Comparison of ENCODE assay signal across 18 mouse cellular contexts in genomic region chr11:19747973-19748559, GRCm38 (mm10).
DNase-seq lines count a peak whose midpoint lies in the region; ATAC-seq and TF ChIP-seq lines count a peak whose summit lies in the region.
"Had no signal": no experiment of that assay in that cellular context is flagged by ENCODE, and none has a peak within 500 bp of the region (broad histone marks: within the 10 kb centered on the region; RNA-seq: fewer than 3 reads in every experiment).

No protein-coding gene starts in this region.

- no peaks in the 10 kb centered on the region for H3K79me2 ChIP-seq in heart, adult 2 months (replicated peaks; ENCODE audit: control insufficient read depth, insufficient read depth, low read length)

- H3K9ac ChIP-seq in heart, embryonic 13.5 days: no peak overlapping the region
- no peak overlapping the region for H3K9ac ChIP-seq in heart, adult 2 months (ENCODE audit: low read depth, low read length)
- H3K9ac ChIP-seq in midbrain, embryonic 16.5 days (ENCODE audit: low read depth, low read length): no peak overlapping the region
- H3K9ac ChIP-seq: embryonic facial prominence, embryonic 13.5 days; neural tube, embryonic 12.5 days; stomach, embryonic 15.5 days had no signal

- intact Hi-C loops in heart, adult 2 months (cut with DNase I): no loop called here

- no peak for TF ChIP-seq CTCF in heart, adult 2 months (IDR thresholded peaks at IDR 0.05)

- TF ChIP-seq POLR2A in heart, adult 2 months (IDR thresholded peaks at IDR 0.05; ENCODE audit: insufficient read depth, low read depth, low read length): no peak

- WGBS in heart, embryonic 13.5 days: 55% methylated on average over 14 of the region's 14 CpGs
- whole genome bisulfite sequencing in heart, adult 2 months: 51% methylated on average over 14 of the region's 14 CpGs
- 67% methylated on average over 14 of the region's 14 CpGs for WGBS in midbrain, embryonic 10.5 days
- WGBS in midbrain, embryonic 16.5 days: 75% methylated on average over 14 of the region's 14 CpGs

- peak overlapping the region; percentile 39; the same call in 1 of the 2 replicates for H3K27ac ChIP-seq in heart, embryonic 13.5 days (replicated peaks)
- H3K27ac ChIP-seq in heart, adult 2 months: no peak overlapping the region
- H3K27ac ChIP-seq in midbrain, embryonic 10.5 days (replicated peaks): no peak overlapping the region
- no peak overlapping the region for H3K27ac ChIP-seq in midbrain, embryonic 16.5 days (ENCODE audit: low read length)
- H3K27ac ChIP-seq: embryonic facial prominence, embryonic 13.5 days; neural tube, embryonic 12.5 days; stomach, embryonic 15.5 days had no signal

- no peak overlapping the region for H3K4me3 ChIP-seq in heart, embryonic 13.5 days
- H3K4me3 ChIP-seq in heart, adult 2 months: no peak overlapping the region
- no peak overlapping the region for H3K4me3 ChIP-seq in midbrain, embryonic 10.5 days
- H3K4me3 ChIP-seq in midbrain, embryonic 16.5 days (ENCODE audit: low read depth, low read length): no peak overlapping the region
- H3K4me3 ChIP-seq: embryonic facial prominence, embryonic 13.5 days; neural tube, embryonic 12.5 days; stomach, embryonic 15.5 days had no signal

- no peaks in the 10 kb centered on the region for H3K27me3 ChIP-seq in heart, embryonic 13.5 days (replicated peaks)
- H3K27me3 ChIP-seq in heart, adult 2 months (ENCODE audit: control insufficient read depth, insufficient read depth, low read length): no peaks in the 10 kb centered on the region
- no peaks in the 10 kb centered on the region for H3K27me3 ChIP-seq in midbrain, embryonic 10.5 days (ENCODE audit: low read depth, poor library complexity, severe bottlenecking)
- no peaks in the 10 kb centered on the region for H3K27me3 ChIP-seq in midbrain, embryonic 16.5 days (ENCODE audit: control insufficient read depth, insufficient read depth, low read depth, low read length)
- H3K27me3 ChIP-seq: embryonic facial prominence, embryonic 13.5 days; neural tube, embryonic 12.5 days; stomach, embryonic 15.5 days had no signal

- ATAC-seq in heart, embryonic 13.5 days (ENCODE audit: extremely low read depth, insufficient number of reproducible peaks, low FRiP score, low TSS enrichment): no peak
- no peak for ATAC-seq in midbrain, embryonic 16.5 days
- ATAC-seq in CD4-positive, CD25-positive, alpha-beta regulatory T cell, adult 4 months: no peak
- ATAC-seq: forebrain, embryonic 16.5 days had no signal

- no peak for TF ChIP-seq EP300 in heart, adult 2 months (IDR thresholded peaks at IDR 0.05; ENCODE audit: insufficient read depth, low read depth, low read length)

- peaks cover 13% of the 10 kb centered on the region for H3K4me1 ChIP-seq in heart, embryonic 13.5 days
- no peaks in the 10 kb centered on the region; the same call in 1 of the 2 replicates for H3K4me1 ChIP-seq in heart, adult 2 months (ENCODE audit: control insufficient read depth, insufficient read depth, low read length)
- H3K4me1 ChIP-seq in midbrain, embryonic 10.5 days: peaks cover 9% of the 10 kb centered on the region
- H3K4me1 ChIP-seq in midbrain, embryonic 16.5 days (ENCODE audit: control insufficient read depth, insufficient read depth, low read length): no peaks in the 10 kb centered on the region; the same call in 1 of the 2 replicates
- H3K4me1 ChIP-seq: neural tube, embryonic 12.5 days had no signal

- no peak overlapping the region for H3K4me2 ChIP-seq in heart, embryonic 13.5 days
- no peak overlapping the region for H3K4me2 ChIP-seq in midbrain, embryonic 16.5 days (ENCODE audit: low read length)
- H3K4me2 ChIP-seq: embryonic facial prominence, embryonic 13.5 days; liver, embryonic 11.5 days; midbrain, embryonic 11.5 days; neural tube, embryonic 12.5 days; stomach, embryonic 15.5 days had no signal

- H3K36me3 ChIP-seq in heart, embryonic 13.5 days: no peaks in the 10 kb centered on the region
- H3K36me3 ChIP-seq in heart, adult 2 months (ENCODE audit: control insufficient read depth, insufficient read depth, low read length): no peaks in the 10 kb centered on the region
- H3K36me3 ChIP-seq in midbrain, embryonic 10.5 days: no peaks in the 10 kb centered on the region
- H3K36me3 ChIP-seq in midbrain, embryonic 16.5 days (ENCODE audit: control insufficient read depth, insufficient read depth, low read length): no peaks in the 10 kb centered on the region
- H3K36me3 ChIP-seq: embryonic facial prominence, embryonic 13.5 days; neural tube, embryonic 12.5 days; stomach, embryonic 15.5 days had no signal

- no peak for DNase-seq in heart, adult 2 months
- DNase-seq in midbrain, embryonic 10.5 days (ENCODE audit: low spot score): peak; percentile 17
- peak; percentile 28 for DNase-seq in lung, postnatal 14 days
- no peak for DNase-seq in spleen, adult 12 weeks (ENCODE audit: low spot score)
- DNase-seq: adrenal gland, postnatal 36 days; cerebellum, adult 18-20 months; heart, postnatal 4 days; kidney, adult 8-10 months; thymus, adult 18-20 months had no signal

- H3K9me3 ChIP-seq in heart, embryonic 13.5 days: no peaks in the 10 kb centered on the region
- no peaks in the 10 kb centered on the region for H3K9me3 ChIP-seq in midbrain, embryonic 10.5 days (replicated peaks)
- peaks cover 3% of the 10 kb centered on the region for H3K9me3 ChIP-seq in midbrain, embryonic 16.5 days (replicated peaks; ENCODE audit: control insufficient read depth, low read length, poor library complexity, severe bottlenecking)
- H3K9me3 ChIP-seq: embryonic facial prominence, embryonic 13.5 days; neural tube, embryonic 12.5 days; stomach, embryonic 15.5 days had no signal

Comparison
In these comparisons a context has a peak if more than half of its experiments do, and no peak if none do; other contexts are left out.
1. DNase-seq: peak in midbrain, embryonic 10.5 days (single experiment) and lung, postnatal 14 days (single experiment); none in heart, adult 2 months (0 of 2) and spleen, adult 12 weeks (single experiment).